Mouse (Mus musculus) frontal cortex, postnatal 25 days (tissue): ENCODE measurements around the gene Rab34.
"Not testable (repeated sequence)": the region's sequence is repeated elsewhere in the genome, so short reads cannot be mapped to it uniquely, and the experiment has no call there.

Experiments used
- DNase-seq, 2 experiments: peaks; one replicate each; pipeline ENCODE4 v3.0.0; 2022; ENCODE audit warnings: low spot score in 2 of 2

Gene Rab34

DNA sequence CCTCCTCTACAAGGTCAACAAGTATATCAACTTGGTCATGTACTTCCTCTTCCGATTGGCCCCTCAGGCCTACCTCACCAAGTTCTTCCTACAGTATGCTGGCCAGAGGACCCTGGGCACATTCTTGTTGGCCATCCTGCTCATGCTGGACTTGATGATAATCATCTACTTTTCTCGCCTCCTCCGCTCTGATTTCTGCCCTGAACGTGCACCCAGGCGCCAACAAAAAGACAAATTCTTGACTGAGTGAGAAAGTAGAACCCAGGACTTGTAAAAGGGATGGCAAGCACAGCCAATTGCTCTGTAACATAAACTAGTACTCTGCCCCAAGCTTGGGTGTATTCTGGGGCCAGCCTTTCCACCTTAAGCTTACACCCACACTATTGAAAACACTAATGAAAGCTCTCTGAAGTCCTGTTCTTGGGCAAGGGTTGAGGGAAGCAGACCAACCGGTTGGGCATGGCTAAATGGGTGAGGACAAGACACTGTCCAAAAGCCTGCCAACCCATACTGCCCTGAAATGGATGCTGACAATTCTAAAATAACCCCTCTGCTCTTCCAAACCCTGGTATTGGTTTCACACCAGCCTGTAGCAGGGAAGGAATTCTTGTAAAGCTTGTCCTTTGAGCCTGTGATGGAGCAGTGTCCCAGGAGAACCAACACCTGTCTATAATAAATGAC lies 8.0 kb upstream of the Rab34 start:
- no peak for DNase-seq

DNA sequence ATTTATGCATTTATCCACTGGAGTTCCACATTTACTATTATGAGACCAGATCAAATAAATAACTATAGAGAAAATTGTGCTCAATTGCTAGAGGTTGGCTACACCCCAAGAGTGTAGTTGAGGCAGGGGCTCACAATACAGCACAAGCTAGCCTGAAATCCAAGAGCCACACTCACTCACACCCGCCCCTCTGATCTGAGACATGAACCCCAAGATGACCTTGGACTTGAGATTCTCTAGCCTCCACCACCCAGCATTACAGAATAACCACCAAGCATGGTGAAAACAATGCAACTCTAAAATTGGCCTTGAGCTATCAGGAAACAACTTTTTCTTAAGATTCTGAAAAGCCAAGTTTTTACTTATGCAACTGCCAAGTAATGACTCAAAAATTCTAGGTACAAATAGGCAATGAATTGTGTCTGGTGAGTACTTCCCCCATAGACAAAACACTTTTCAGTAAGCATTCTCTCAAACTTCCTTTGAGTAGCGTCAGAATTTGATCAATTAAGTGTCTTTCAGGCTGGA lies 6.3 kb upstream of the Rab34 start:
- DNase-seq: no peak

DNA sequence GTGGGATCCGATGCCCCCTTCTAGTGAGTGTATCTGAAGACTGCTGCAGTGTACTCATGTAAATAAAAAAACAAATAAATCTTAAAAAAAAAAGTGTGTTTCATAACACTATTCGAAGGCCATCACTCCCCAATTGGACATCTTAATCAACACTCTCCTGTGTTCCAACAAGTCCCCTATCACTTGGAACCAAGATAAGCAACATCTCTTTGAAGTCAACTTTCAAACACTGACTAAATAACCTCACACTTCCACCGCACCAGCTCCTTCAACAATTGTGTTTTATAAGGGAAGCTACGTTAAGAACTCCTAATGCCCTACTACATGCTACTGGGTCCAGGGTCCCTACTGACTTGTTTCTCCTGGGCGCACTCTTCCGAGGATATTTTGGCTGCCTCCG lies 5.8 kb upstream of the Rab34 start:
- DNase-seq: no peak

DNA sequence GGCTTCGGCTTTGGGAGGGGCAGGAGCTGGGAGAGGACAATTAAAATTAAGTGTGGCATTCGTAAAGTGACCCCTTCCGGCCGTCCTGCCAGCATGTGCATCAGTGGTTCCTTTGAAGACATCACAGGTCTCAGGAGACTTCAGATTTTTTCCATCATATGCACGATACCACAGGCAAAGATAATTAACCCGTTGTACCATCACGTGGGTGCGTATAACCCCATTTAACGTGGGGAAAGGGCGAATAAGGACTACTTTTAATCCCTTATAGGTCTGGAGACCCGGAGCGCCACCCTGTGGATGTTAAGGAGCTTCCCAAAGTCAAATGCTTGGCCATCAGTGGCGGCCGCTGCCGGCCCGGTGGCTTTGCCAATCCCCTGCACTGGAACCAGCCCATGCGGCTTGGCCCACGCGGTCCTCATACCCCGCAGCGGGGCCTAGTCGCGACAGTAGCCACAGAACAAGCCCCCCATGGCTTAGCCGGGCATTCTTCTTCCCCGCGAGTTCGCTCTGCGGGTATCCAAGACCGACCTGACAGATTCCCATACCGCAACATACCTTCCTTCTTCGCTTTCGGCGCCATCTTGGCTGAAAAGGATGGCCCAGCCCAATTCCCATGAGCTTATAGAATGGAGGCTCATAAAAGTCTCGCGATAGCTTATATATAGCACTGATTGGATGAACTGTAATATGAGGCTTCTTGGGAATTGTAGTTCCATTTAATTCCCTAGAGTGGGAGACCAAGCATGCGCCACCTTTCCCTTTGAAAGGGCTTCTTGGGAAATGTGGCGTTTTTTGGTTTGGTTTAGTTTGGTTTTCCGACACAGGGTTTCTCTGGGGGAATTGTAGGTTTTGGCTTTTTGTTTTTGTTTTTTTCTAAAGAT lies 5.0 kb upstream of the Rab34 start, which contains the start of gene Rpl23a:
Rpl23a (minus strand) TSS at position 624 of the 884 bp plus-strand sequence.
- peak; percentile 78 to 79 for DNase-seq

DNA sequence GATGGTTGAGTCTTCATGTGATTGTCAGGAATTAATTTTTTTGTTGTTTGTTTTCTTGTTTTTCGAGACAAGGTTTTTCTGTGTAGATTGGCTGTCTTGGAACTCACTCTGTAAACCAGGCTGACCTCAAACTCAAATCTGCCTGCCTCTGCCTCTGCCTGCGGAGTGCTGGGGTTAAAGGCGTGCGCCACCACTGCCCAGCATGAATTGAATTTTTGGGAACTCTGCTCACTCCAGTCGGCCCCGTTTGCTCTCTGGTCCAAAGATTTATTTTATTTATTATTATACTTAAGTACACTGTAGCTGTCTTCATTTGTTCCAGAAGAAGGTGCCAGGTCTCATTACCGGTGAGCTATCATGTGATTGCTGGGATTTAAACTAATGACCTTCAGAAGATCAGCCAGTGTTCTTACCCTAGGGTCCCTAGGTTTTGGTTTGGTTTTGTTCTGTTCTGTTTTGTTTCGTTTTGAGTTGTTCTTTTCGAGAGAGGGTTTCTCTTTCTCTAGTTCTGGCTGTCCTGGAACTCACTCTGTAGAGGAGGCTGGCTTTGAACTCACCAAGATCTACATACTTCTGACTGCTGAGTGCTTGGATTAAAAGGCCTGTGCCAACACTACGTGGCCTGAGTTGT lies 4.2 kb upstream of the Rab34 start:
- DNase-seq: no peak

DNA sequence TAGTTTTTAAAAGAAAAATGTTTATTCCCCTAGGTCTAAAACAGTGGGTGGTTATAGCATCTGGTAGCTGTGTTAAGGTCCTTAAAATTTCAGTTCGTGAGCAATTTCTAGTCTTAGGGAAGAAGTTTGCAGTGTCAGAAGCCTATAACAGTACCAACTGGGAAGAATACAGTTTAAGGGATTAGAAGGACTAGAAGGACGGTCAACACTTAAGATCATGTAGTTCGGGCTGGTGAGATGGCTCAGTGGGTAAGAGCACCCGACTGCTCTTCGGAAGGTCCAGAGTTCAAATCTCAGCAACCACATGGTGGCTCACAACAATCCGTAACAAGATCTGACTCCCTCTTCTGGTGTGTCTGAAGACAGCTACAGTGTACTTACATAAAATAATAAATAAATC lies 3.5 kb upstream of the Rab34 start:
- not testable (repeated sequence) for DNase-seq

DNA sequence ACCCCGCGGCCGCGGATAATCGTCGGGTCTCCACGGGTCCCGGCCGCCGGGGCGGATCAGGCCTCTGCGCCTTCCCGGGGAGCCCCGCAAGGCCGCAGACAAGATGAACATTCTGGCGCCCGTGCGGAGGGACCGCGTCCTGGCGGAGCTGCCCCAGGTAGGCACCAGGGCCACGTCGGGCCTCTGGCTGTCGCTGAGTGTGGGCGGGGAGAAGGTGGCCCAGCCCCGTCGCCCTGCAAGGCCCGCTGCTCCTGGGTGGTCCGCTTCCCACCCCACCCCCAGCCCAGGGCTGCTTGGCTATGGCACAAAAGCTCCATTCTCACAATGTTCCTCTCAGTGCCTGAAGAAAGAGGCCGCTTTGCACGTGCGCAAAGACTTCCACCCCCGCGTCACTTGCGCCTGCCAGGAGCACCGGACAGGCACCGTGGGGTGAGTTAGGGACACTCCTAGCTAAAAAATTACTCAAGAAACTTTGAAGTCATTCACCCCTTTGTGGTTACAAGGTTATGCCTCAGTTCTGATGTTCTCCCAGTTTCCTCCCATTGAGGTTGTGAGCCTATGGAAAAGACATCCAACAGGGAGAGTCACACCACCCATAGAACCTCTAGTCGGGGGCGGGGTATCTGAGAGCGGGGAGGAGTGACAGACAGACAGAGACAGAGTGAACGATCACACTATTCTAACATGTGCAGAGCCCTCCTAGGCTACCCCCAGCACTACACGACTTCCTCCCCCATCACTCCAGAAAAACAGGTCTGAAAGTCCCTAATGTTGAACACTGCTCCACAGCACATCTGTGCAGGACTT lies 1.2 kb downstream of the Rab34 start:
- peak; percentile 54 to 60 for DNase-seq

DNA sequence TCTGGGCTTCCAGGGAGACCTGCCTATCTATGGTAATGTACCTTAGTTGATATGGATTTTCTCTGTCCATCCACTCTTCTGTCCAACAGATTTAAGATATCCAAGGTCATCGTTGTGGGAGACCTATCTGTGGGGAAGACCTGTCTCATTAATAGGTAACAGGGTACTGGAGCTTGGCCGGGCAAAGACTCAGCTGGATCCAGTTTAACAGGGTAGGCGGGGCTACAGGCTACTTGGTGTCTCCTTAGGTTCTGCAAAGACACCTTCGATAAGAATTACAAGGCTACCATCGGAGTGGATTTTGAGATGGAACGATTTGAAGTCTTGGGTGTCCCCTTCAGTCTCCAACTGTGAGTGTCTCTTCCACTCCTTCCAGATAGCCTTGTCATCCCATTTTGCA lies 1.8 kb downstream of the Rab34 start:
- no peak for DNase-seq

DNA sequence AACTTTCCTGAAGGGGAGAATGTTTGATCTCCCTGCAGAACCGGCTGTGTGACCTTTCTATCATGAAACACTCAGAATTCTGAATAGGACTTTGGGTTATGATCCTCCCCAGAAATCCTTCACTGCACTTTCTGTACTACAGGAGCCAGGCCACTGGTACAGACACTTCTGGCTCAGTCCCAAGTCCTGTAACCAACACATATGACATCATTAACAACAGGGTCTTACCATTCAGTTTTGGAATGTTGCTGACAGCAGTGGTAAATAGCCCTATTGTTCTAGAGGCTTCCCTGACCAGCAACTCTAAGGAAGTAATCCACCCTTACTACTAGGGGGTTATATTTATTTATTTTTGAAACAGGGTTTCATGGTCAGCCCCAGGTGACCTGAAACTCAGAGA lies 4.9 kb downstream of the Rab34 start, which contains the start of gene Proca1:
Proca1 (plus strand) TSS at position 280 of the 400 bp plus-strand sequence.
- DNase-seq: no peak

DNA sequence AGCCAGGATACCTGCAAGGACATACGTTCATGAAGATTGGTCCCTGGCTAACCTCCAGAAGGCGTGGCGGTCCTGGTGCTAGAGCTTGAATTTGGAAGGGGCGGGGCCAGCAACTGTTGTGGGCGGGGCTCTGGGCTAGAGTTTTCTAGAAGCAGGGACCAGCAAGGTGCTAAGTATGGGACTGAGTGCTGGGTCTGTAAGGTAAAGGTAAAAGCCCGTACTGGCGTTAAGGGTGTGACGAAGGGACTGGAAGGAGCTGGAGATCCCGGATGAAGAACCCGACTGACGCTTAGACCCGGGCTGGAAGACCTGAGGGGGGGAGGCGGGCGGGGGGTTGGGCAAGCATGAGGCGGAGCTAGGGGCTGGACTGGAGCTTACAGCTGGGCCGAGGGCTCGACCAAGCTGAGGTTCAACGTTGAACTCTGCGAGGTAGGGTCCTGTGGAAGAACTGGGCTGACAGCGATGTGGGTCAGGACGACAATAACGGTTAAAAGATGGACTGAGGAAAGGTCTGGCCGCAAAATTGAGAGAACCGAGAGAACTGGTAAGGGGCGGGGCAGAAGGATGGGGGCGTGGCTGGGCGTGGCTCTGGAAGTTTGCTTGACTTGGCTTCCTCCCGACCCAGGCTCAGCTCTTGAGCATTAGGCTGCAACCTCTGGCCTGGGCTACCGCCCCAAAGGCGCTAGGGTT lies 6.3 kb downstream of the Rab34 start:
- DNase-seq: no peak

DNA sequence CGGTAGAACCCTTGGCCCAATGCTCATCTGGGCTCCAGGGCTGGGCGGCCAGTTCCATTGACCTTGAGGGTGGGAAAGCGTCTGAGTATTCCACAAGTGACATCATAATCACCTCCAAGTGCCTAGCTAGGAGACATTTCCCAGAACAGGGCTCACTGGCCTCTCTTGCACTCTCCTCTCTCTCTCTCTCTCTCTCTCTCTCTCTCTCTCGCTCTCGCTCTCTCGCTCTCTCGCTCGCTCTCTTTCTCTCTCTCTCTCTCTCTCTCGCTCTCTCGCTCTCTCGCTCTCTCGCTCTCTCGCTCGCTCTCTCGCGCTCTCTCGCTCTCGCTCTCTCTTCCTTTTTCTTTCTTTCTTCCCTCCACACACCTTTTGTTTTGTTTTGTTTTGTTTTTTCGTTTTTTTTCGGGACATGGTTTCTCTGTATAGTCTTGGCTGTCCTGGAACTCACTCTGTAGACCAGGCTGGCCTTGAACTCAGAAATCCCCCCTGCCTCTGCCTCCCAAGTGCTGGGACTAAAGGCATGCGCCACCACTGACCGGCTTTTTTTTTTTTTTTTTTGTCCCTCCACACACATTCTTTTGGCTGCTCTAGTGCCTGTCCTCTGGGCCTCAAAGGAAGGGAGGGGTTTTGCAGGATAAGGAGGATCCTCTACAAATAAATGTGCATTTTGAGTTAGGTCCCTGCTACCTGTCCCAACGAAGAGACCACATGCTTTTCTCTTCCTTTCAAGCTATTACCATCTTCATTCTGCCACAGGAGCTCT lies 7.1 kb downstream of the Rab34 start:
- no peak for DNase-seq

DNA sequence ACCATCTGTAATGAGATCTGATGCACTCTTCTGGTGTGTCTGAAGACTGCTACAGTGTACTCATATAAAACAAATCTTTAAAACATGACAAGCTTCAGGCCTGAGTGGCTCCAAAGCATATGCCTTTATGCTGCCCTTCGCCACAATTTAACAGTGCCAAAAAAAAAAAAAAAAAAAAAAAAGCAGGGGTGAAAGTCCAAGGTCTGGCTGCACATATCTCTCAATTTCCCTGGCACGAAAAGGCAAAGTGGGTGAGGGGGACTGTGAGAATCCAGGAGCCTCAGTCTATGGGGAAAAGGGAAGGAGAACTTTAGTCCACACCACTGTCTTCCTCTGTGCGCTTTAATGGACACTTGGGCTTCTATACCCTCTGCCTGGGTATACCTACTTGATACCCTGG lies 14.1 kb downstream of the Rab34 start:
- DNase-seq: no peak

DNA sequence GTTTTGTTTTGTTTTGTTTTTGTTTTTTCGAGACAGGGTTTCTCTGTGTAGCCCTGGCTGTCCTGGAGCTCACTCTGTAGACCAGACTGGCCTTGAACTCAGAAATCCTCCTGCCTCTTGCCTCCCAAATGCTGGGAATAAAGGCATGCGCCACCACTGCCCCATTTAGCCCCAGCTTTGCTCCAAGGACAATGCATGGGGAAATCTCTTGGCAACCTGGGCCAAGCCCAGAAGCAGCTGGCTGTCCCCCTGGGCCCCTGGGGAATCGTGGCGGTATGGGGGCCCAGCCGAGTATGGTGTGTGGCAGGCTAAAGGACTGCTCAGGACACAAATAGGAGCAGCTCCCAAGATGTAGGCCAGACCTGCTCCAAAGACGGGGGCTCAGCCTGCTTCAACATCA lies 16.1 kb downstream of the Rab34 start:
- no peak for DNase-seq

DNA sequence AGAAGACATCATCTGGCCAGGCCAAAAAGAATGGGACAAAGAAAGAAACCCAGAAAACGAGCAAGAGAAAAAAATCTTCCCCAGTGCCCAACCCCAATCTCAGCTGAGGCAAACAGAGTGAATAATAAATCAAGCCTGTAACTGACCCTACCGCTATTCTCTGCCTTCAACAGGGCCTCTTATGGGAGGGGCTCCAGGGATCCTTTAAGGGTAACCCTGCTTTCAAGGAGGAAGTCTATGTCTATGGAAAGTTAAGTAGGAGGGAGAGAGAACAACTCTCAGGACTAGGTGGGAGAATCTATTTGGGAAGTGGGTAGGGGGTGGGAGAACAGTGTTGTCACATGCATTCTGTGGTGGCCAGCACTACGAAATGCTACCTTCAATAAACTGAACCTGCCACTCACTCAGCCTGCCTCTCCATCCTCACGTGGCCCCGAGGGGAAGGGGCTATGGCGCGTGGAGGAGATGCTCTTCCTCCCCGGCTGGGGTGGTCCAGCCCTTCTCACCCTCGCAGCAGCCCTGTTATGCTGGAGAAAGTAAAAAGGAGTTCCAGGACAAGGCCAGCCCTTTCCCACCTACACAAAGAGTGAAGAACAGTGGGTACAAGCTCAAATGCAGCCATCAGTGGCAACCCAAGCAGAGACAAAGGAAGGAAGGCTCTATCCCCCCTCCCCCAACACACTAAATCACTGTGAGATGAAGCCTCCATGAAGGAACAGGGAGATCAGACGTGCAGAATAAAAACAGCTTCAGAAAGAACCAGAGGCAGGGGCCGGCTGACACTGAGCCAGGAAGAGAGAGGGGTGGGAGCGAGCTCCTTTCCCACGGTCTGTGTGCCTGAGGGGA lies 17.4 kb downstream of the Rab34 start:
- DNase-seq: no peak

DNA sequence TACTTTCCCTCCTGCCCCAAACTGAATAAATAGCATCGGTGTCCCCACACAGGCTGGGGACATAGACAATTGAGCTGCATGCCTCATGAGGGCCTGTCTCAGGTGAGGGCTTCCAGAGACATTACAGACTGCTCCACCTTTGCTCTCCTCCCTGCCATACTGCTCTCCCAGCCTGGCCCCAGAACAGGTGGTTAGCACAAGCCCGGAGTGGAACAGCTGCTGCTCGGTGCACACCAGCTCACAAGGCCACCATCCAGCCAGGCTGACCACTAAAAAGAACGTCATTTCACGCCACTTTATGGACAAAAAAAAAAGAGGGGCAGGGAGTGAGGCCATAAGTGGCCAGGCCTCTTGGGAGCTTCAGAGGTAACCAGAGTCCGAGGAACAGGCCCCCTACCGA lies 19.0 kb downstream of the Rab34 start:
- no peak for DNase-seq

DNA sequence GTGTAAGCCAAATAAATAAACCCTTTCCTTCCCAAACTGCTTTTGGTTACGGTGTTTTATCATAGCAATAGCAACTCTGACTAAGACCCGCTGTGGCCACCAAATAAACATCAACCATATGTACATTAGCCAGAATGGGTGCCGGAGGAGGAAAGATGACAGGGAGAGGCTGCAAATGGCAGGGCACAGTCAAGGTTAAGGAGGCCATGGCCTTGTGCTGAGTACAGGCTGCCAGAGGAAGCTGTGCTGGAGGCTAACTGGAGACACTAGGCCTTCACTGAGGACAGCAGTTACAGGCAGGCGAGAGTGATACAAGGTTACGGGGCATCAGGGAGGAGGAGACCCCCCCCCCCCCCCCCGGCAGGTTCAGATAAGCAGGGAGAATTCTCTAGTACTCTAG lies 21.7 kb downstream of the Rab34 start:
- no peak for DNase-seq

DNA sequence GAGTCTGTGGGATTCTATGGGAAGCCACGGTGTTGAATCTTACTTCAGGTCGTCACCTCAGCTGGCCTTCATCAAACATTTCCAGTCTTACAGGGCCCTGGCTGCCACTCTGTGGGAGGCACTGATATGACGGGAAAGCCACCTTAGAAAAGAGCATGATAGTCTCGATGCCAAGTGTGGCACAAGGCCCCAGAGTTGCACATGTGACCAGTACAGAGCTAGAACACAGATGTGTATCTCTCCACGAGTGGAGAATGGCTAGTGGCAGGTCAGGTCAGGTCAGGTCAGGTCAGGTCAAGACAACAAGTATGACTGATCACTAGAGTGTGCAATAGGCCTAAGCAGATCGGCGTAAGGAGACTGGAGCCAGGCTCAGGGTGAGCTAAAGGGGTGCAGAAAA lies 22.4 kb downstream of the Rab34 start:
- no peak for DNase-seq

DNA sequence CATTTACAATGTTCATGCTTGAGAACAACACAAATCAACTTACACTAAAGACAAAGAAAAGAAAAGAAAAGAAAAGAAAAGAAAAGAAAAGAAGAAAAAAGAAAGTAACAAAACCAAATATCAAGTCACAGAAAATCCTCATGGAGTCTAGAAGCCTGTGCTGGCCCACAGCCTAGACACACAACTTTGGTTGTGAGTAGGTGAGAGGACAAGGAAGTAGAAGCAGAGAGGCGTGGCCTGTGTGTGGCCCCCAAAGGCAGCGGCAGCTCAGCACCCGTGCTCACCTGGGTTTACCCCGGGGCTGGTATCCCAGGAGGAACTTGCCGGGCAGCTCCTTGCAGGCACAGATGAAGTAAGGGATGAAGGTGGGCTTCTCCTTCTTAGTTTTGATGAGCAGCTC lies 23.3 kb downstream of the Rab34 start:
- no peak for DNase-seq

DNA sequence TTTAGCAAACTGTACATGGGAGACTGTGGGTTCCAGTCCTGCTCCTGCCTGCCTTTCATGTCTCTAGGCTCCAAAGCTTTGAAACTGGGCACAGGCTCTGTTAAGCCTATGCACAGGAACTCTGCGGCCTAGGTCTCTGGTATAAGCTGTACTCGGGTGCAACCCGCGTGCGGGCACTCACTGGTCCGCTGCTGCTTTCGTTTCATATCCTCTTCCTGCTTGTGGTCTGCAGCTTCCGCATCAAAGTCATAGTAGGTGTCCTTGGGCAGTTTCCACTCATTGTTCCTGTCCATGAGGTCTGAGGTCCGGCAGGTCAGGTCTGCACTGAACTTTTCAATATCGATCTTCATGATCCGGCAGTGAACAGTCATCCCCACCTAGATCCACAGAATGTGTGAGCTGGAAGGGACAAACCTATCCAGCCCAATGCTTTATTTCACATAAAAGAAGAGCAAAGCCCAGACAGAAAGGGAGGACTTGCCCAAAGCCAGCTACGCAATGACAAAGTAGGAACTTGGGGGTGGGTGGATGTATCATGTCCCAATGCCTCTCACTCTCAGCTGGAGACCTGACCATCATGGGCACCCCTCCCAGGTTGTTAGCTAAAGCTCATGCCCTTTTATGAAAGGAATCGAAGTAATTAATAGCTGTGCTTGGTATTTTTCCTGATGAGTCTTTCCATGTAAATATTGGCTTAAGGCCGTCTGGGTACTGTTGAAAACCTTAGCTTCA lies 25.0 kb downstream of the Rab34 start:
- no peak for DNase-seq
